Mouse (Mus musculus): Measurements from ENCODE around the gene Mt4. TPM values are rescaled to one million over a fixed set of nuclear protein-coding genes. Genes with fewer than 3 reads are reported as not detected.
"Not testable (repeated sequence)": the region's sequence is repeated elsewhere in the genome, so short reads cannot be mapped to it uniquely, and the experiment has no call there.

Gene Mt4
- polyA plus RNA-seq, 1 experiment from 2014 or later: not detected

- H3K4me2 ChIP-seq: no peak overlapping the region
- no peak overlapping the region for H3K4me3 ChIP-seq
- H3K36me3 ChIP-seq: no peaks in the 10 kb centered on the region
- no peak overlapping the region for H3K27ac ChIP-seq
- ATAC-seq (replicated peaks; ENCODE audit: insufficient number of reproducible peaks, insufficient read depth, low FRiP score, low read depth): no peak
- H3K9me3 ChIP-seq (replicated peaks): no peaks in the 10 kb centered on the region
- 59% methylated on average over 6 of the region's 6 CpGs for WGBS
- no peaks in the 10 kb centered on the region for H3K27me3 ChIP-seq
- H3K9ac ChIP-seq: no peak overlapping the region
- H3K4me1 ChIP-seq (replicated peaks): peaks cover 4% of the 10 kb centered on the region; the same call in 1 of the 2 replicates
Measured at GRCm38 (mm10) chr8:94110526-94111177, 26.3 kb upstream of the Mt4 start.

GRCm38 (mm10) chr8:94113435-94113834 is 23.6 kb upstream of the Mt4 start:
- no peak for ATAC-seq (replicated peaks; ENCODE audit: insufficient number of reproducible peaks, insufficient read depth, low FRiP score, low read depth)
- Histone ChIP-seq H3K27me3 (no peaks in the 10 kb centered on the region), H3K4me2 (no peak overlapping the region), H3K4me3 (no peak overlapping the region), H3K4me1 (replicated peaks) (peaks cover 4% of the 10 kb centered on the region; the same call in 1 of the 2 replicates), H3K36me3 (no peaks in the 10 kb centered on the region), H3K9me3 (replicated peaks) (no peaks in the 10 kb centered on the region), H3K9ac (no peak overlapping the region), H3K27ac (no peak overlapping the region)
- 32% methylated on average over 1 of the region's 1 CpGs for WGBS

GRCm38 (mm10) chr8:94113972-94114371 is 23.0 kb upstream of the Mt4 start:
- ATAC-seq (replicated peaks; ENCODE audit: insufficient number of reproducible peaks, insufficient read depth, low FRiP score, low read depth): no peak

GRCm38 (mm10) chr8:94118776-94119430 is 18.1 kb upstream of the Mt4 start:
- Histone ChIP-seq H3K4me2 (no peak overlapping the region), H3K4me3 (no peak overlapping the region), H3K4me1 (replicated peaks) (0 out of 2 replicates have a peak, but pooled peaks cover 2% of the 10 kb centered on the region), H3K9ac (no peak overlapping the region), H3K27me3 (no peaks in the 10 kb centered on the region), H3K9me3 (replicated peaks) (no peaks in the 10 kb centered on the region), H3K36me3 (no peaks in the 10 kb centered on the region), H3K27ac (no peak overlapping the region)
- 12% methylated on average over 6 of the region's 6 CpGs for WGBS
- ATAC-seq (replicated peaks; ENCODE audit: insufficient number of reproducible peaks, insufficient read depth, low FRiP score, low read depth): no peak

More at GRCm38 (mm10) chr8:94113972-94114371, 23.0 kb upstream of the Mt4 start:
- Histone ChIP-seq H3K27me3 (no peaks in the 10 kb centered on the region), H3K9ac (no peak overlapping the region), H3K36me3 (no peaks in the 10 kb centered on the region), H3K27ac (no peak overlapping the region), H3K4me2 (no peak overlapping the region), H3K9me3 (replicated peaks) (no peaks in the 10 kb centered on the region), H3K4me3 (no peak overlapping the region), H3K4me1 (replicated peaks) (peaks cover 5% of the 10 kb centered on the region; the same call in 1 of the 2 replicates)
- 85% methylated on average over 2 of the region's 2 CpGs for WGBS

- Histone ChIP-seq H3K9me3 (replicated peaks) (no peaks in the 10 kb centered on the region), H3K4me1 (replicated peaks) (0 out of 2 replicates have a peak, but pooled peaks cover 2% of the 10 kb centered on the region), H3K9ac (no peak overlapping the region), H3K4me3 (no peak overlapping the region), H3K4me2 (no peak overlapping the region), H3K27ac (no peak overlapping the region), H3K36me3 (no peaks in the 10 kb centered on the region), H3K27me3 (no peaks in the 10 kb centered on the region; the same call in 1 of the 2 replicates)
- no peak for ATAC-seq (replicated peaks; ENCODE audit: insufficient number of reproducible peaks, insufficient read depth, low FRiP score, low read depth)
- 81% methylated on average over 9 of the region's 9 CpGs for WGBS
Measured at GRCm38 (mm10) chr8:94121625-94122024, 15.4 kb upstream of the Mt4 start.

GRCm38 (mm10) chr8:94122711-94123468 is 14.1 kb upstream of the Mt4 start:
- H3K4me3 ChIP-seq: no peak overlapping the region
- no peak overlapping the region for H3K9ac ChIP-seq
- ATAC-seq (replicated peaks; ENCODE audit: insufficient number of reproducible peaks, insufficient read depth, low FRiP score, low read depth): no peak
- WGBS: 44% methylated on average over 8 of the region's 8 CpGs
- H3K9me3 ChIP-seq (replicated peaks): no peaks in the 10 kb centered on the region
- no peaks in the 10 kb centered on the region for H3K36me3 ChIP-seq
- H3K27me3 ChIP-seq: no peaks in the 10 kb centered on the region; the same call in 1 of the 2 replicates
- no peak overlapping the region for H3K4me2 ChIP-seq
- 0 out of 2 replicates have a peak, but pooled peaks cover 2% of the 10 kb centered on the region for H3K4me1 ChIP-seq (replicated peaks)
- H3K27ac ChIP-seq: no peak overlapping the region

GRCm38 (mm10) chr8:94127711-94128110 is 9.3 kb upstream of the Mt4 start:
- Histone ChIP-seq H3K27ac (no peak overlapping the region), H3K4me2 (no peak overlapping the region), H3K27me3 (no peaks in the 10 kb centered on the region; the same call in 1 of the 2 replicates), H3K4me1 (replicated peaks) (no peaks in the 10 kb centered on the region), H3K9me3 (replicated peaks) (no peaks in the 10 kb centered on the region), H3K36me3 (no peaks in the 10 kb centered on the region), H3K9ac (no peak overlapping the region), H3K4me3 (no peak overlapping the region)
- no peak for ATAC-seq (replicated peaks; ENCODE audit: insufficient number of reproducible peaks, insufficient read depth, low FRiP score, low read depth)
- WGBS: 72% methylated on average over 6 of the region's 6 CpGs

GRCm38 (mm10) chr8:94129133-94129789 is 7.7 kb upstream of the Mt4 start:
- H3K27ac ChIP-seq: no peak overlapping the region
- ATAC-seq (replicated peaks; ENCODE audit: insufficient number of reproducible peaks, insufficient read depth, low FRiP score, low read depth): no peak
- H3K36me3 ChIP-seq: no peaks in the 10 kb centered on the region
- no peaks in the 10 kb centered on the region; the same call in 1 of the 2 replicates for H3K27me3 ChIP-seq
- H3K4me3 ChIP-seq: no peak overlapping the region
- no peak overlapping the region for H3K9ac ChIP-seq
- no peaks in the 10 kb centered on the region for H3K4me1 ChIP-seq (replicated peaks)
- no peak overlapping the region for H3K4me2 ChIP-seq
- WGBS: 83% methylated on average over 6 of the region's 6 CpGs
- no peaks in the 10 kb centered on the region for H3K9me3 ChIP-seq (replicated peaks)

- H3K27me3 ChIP-seq: no peaks in the 10 kb centered on the region
- H3K9ac ChIP-seq: no peak overlapping the region
- no peaks in the 10 kb centered on the region for H3K4me1 ChIP-seq (replicated peaks)
- H3K4me2 ChIP-seq: no peak overlapping the region
- no peak for ATAC-seq (replicated peaks; ENCODE audit: insufficient number of reproducible peaks, insufficient read depth, low FRiP score, low read depth)
- no peaks in the 10 kb centered on the region for H3K9me3 ChIP-seq (replicated peaks)
- H3K36me3 ChIP-seq: no peaks in the 10 kb centered on the region
- H3K27ac ChIP-seq: no peak overlapping the region
- WGBS: 80% methylated on average over 4 of the region's 4 CpGs
- H3K4me3 ChIP-seq: no peak overlapping the region
Measured at GRCm38 (mm10) chr8:94130126-94130525, 6.9 kb upstream of the Mt4 start.

- ATAC-seq (replicated peaks; ENCODE audit: insufficient number of reproducible peaks, insufficient read depth, low FRiP score, low read depth): no peak
- Histone ChIP-seq H3K27me3 (no peaks in the 10 kb centered on the region), H3K4me2 (no peak overlapping the region)
Measured at GRCm38 (mm10) chr8:94132096-94132495, 4.9 kb upstream of the Mt4 start.

GRCm38 (mm10) chr8:94134601-94135000 is 2.4 kb upstream of the Mt4 start:
- H3K4me3 ChIP-seq; H3K4me2 ChIP-seq; ATAC-seq (replicated peaks; ENCODE audit: insufficient number of reproducible peaks, insufficient read depth, low FRiP score, low read depth); H3K9ac ChIP-seq; H3K9me3 ChIP-seq (replicated peaks); H3K4me1 ChIP-seq (replicated peaks); H3K36me3 ChIP-seq; H3K27ac ChIP-seq; H3K27me3 ChIP-seq: not testable (repeated sequence)
- 51% methylated on average over 3 of the region's 3 CpGs for WGBS

More at GRCm38 (mm10) chr8:94132096-94132495, 4.9 kb upstream of the Mt4 start:
- H3K4me3 ChIP-seq: no peak overlapping the region
- no peak overlapping the region for H3K9ac ChIP-seq
- no peak overlapping the region for H3K27ac ChIP-seq
- WGBS: 69% methylated on average over 5 of the region's 5 CpGs
- H3K4me1 ChIP-seq (replicated peaks): no peaks in the 10 kb centered on the region
- H3K36me3 ChIP-seq: no peaks in the 10 kb centered on the region
- no peaks in the 10 kb centered on the region for H3K9me3 ChIP-seq (replicated peaks)

Measured in heart, embryonic 15.5 days (tissue).